In the genomic region with DNA sequence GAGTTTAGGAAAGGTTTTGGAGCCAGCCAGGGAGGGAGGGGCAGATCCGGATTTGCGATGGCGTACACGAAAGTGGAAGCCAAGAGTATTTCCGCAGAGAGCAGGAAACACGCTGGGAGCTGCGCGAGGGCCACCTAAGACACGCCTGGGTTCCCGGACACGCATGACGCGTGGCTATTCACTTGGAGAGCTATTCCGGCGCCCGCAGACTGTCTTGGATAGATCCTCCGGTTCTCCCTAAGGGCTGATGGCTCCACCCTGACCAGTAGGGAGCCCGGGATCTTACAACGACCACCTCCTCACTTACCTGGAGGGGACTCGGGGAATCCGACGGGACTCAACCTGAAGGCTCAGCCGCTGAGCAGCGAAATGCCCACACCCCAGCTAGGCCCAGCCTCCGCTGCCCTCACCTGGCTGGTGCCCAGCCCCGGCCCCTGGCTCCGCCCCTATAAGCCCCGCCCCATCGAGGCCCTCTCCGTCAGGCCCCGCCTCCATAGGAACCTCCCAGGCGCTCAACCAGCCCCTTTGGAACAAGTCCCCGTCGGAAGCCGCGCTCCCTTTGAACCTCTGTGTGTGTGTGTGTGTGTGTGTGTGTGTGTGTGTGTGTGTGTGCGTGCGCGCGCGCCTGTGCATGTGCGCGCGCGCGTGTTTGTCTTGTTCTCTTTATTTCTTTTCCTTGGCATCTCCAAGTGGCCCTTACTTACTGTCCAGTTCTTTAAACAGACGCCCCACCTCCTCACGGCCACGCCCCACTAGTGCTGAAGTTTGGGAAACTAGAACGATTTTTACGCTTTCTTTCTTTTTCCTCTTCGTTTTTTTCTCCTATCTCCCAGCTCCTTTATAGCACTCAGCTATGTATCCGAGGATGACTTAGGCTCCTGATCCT, we compare ENCODE assay signal across 8 mouse cellular contexts. TPM values are rescaled to one million over a fixed set of nuclear protein-coding genes. Genes with fewer than 3 reads are reported as not detected.
DNase-seq lines count a peak whose midpoint lies in the region; ATAC-seq and TF ChIP-seq lines count a peak whose summit lies in the region.

No protein-coding gene starts in this region.

- H3K4me2 ChIP-seq in embryonic facial prominence, embryonic 14.5 days (ENCODE audit: low read depth, low read length), result peak overlapping the region; percentile 81
- H3K4me2 ChIP-seq in heart, embryonic 11.5 days, result peak overlapping the region; percentile 82
- peak overlapping the region; percentile 82 for H3K4me2 ChIP-seq in kidney, embryonic 15.5 days
- H3K4me2 ChIP-seq in liver, embryonic 11.5 days, result peak overlapping the region; percentile 89
- peak overlapping the region; percentile 83 for H3K4me2 ChIP-seq in myocyte (ENCODE audit: low read depth)

- TF ChIP-seq POLR2A in bone marrow, adult 2 months (IDR thresholded peaks at IDR 0.05; ENCODE audit: borderline replicate concordance, control insufficient read depth, low read depth, low read length), result peak; percentile 29; the same call in 1 of the 2 replicates
- TF ChIP-seq POLR2A in myocyte (IDR thresholded peaks at IDR 0.05; ENCODE audit: insufficient read length, low read depth), result peak; percentile 56

- no peak for TF ChIP-seq CTCF in bone marrow, adult 2 months (IDR thresholded peaks at IDR 0.05; ENCODE audit: control insufficient read depth, insufficient read depth, low read length)

- peak; percentile 92 for DNase-seq in A20 (ENCODE audit: low read depth, low spot score)
- peak; percentile 89 for DNase-seq in embryonic facial prominence, embryonic 14.5 days (ENCODE audit: low spot score)
- peak; percentile 78 for DNase-seq in liver, embryonic 11.5 days (ENCODE audit: low spot score)
- peak; percentile 82 to 88 for DNase-seq in spleen, postnatal 4 days (ENCODE audit: low spot score in 2 of 2)

- peak overlapping the region; percentile 86 for H3K27ac ChIP-seq in bone marrow, adult 2 months (ENCODE audit: control insufficient read depth, insufficient read depth, low read depth, low read length, poor library complexity)
- H3K27ac ChIP-seq in embryonic facial prominence, embryonic 14.5 days (replicated peaks; ENCODE audit: low read depth, low read length), result no peak overlapping the region
- H3K27ac ChIP-seq in heart, embryonic 11.5 days (ENCODE audit: low read depth, low read length), result no peak overlapping the region
- peak overlapping the region; percentile 24; the same call in 1 of the 2 replicates for H3K27ac ChIP-seq in kidney, embryonic 15.5 days
- H3K27ac ChIP-seq in liver, embryonic 11.5 days (ENCODE audit: low read depth, low read length), result no peak overlapping the region

- H3K36me3 ChIP-seq in embryonic facial prominence, embryonic 14.5 days (ENCODE audit: control insufficient read depth, insufficient read depth, low read length), result no peaks in the 10 kb centered on the region
- no peaks in the 10 kb centered on the region for H3K36me3 ChIP-seq in heart, embryonic 11.5 days (ENCODE audit: control insufficient read depth, insufficient read depth, low read length)
- H3K36me3 ChIP-seq in kidney, embryonic 15.5 days, result no peaks in the 10 kb centered on the region
- H3K36me3 ChIP-seq in liver, embryonic 11.5 days (ENCODE audit: control insufficient read depth, insufficient read depth, low read length), result no peaks in the 10 kb centered on the region
- H3K36me3 ChIP-seq in myocyte (ENCODE audit: control insufficient read depth, insufficient read depth), result no peaks in the 10 kb centered on the region

- H3K9me3 ChIP-seq in embryonic facial prominence, embryonic 14.5 days (ENCODE audit: control insufficient read depth, low read length), result no peaks in the 10 kb centered on the region
- no peaks in the 10 kb centered on the region for H3K9me3 ChIP-seq in heart, embryonic 11.5 days (replicated peaks; ENCODE audit: control insufficient read depth, low read length)
- no peaks in the 10 kb centered on the region for H3K9me3 ChIP-seq in kidney, embryonic 15.5 days (replicated peaks)
- H3K9me3 ChIP-seq in liver, embryonic 11.5 days (ENCODE audit: control insufficient read depth, low read length), result no peaks in the 10 kb centered on the region

- H3K79me2 ChIP-seq in myocyte (ENCODE audit: control insufficient read depth, insufficient read depth), result no peaks in the 10 kb centered on the region

- peaks cover 7% of the 10 kb centered on the region for H3K4me1 ChIP-seq in bone marrow, adult 2 months (ENCODE audit: control insufficient read depth, insufficient read depth, low read length)
- H3K4me1 ChIP-seq in embryonic facial prominence, embryonic 14.5 days (ENCODE audit: control insufficient read depth, insufficient read depth, low read length), result peaks cover 13% of the 10 kb centered on the region; the same call in 1 of the 2 replicates
- H3K4me1 ChIP-seq in heart, embryonic 11.5 days (ENCODE audit: control insufficient read depth, insufficient read depth, low read length), result peaks cover 12% of the 10 kb centered on the region
- peaks cover 24% of the 10 kb centered on the region for H3K4me1 ChIP-seq in kidney, embryonic 15.5 days
- peaks cover 10% of the 10 kb centered on the region for H3K4me1 ChIP-seq in liver, embryonic 11.5 days (replicated peaks; ENCODE audit: control insufficient read depth, insufficient read depth, low read length)

- peak overlapping the region; percentile 16 for H3ac ChIP-seq in myocyte (ENCODE audit: control insufficient read depth, insufficient read length)

- peak overlapping the region; percentile 71 for H3K4me3 ChIP-seq in bone marrow, adult 2 months (replicated peaks; ENCODE audit: control insufficient read depth, low read depth, low read length)
- H3K4me3 ChIP-seq in embryonic facial prominence, embryonic 14.5 days (ENCODE audit: low read depth, low read length), result peak overlapping the region; percentile 59
- peak overlapping the region; percentile 56 for H3K4me3 ChIP-seq in heart, embryonic 11.5 days (ENCODE audit: low read depth, low read length)
- H3K4me3 ChIP-seq in kidney, embryonic 15.5 days (replicated peaks), result peak overlapping the region; percentile 57
- peak overlapping the region; percentile 51 for H3K4me3 ChIP-seq in liver, embryonic 11.5 days (ENCODE audit: low read depth, low read length)
- peak overlapping the region; percentile 54 for H3K4me3 ChIP-seq in myocyte

- H3K9ac ChIP-seq in embryonic facial prominence, embryonic 14.5 days (ENCODE audit: low read depth, low read length), result peak overlapping the region; percentile 65
- peak overlapping the region; percentile 52; the same call in 1 of the 2 replicates for H3K9ac ChIP-seq in heart, embryonic 11.5 days (ENCODE audit: low read depth, low read length)
- H3K9ac ChIP-seq in kidney, embryonic 15.5 days, result peak overlapping the region; percentile 42
- H3K9ac ChIP-seq in liver, embryonic 11.5 days (ENCODE audit: low read depth, low read length), result peak overlapping the region; percentile 34; the same call in 1 of the 2 replicates

- ATAC-seq in embryonic facial prominence, embryonic 14.5 days (ENCODE audit: low read depth), result peak; percentile 87
- peak; percentile 80 for ATAC-seq in heart, embryonic 11.5 days (replicated peaks; ENCODE audit: insufficient number of reproducible peaks, low FRiP score, low TSS enrichment)
- ATAC-seq in kidney, embryonic 15.5 days (replicated peaks; ENCODE audit: low FRiP score), result peak; percentile 89
- ATAC-seq in liver, embryonic 11.5 days (replicated peaks; ENCODE audit: low FRiP score), result peak; percentile 79

- H3K27me3 ChIP-seq in embryonic facial prominence, embryonic 14.5 days (replicated peaks; ENCODE audit: control insufficient read depth, insufficient read depth, low read length), result peaks cover 10% of the 10 kb centered on the region
- H3K27me3 ChIP-seq in heart, embryonic 11.5 days (ENCODE audit: control insufficient read depth, insufficient read depth, low read length), result peaks cover 31% of the 10 kb centered on the region
- peaks cover 20% of the 10 kb centered on the region; the same call in 1 of the 2 replicates for H3K27me3 ChIP-seq in kidney, embryonic 15.5 days
- peaks cover 23% of the 10 kb centered on the region for H3K27me3 ChIP-seq in liver, embryonic 11.5 days (replicated peaks; ENCODE audit: control insufficient read depth, insufficient read depth, low read length)
- H3K27me3 ChIP-seq in myocyte (ENCODE audit: control insufficient read depth, insufficient read depth, insufficient read length), result peaks cover 24% of the 10 kb centered on the region

- under 1% methylated on average over 53 of the region's 53 CpGs for WGBS in bone marrow, adult 2 months
- WGBS in embryonic facial prominence, embryonic 14.5 days, result 1% methylated on average over 38 of the region's 53 CpGs
- WGBS in heart, embryonic 11.5 days (ENCODE audit: insufficient replicate concordance), result under 1% methylated on average over 53 of the region's 53 CpGs
- WGBS in kidney, embryonic 15.5 days, result under 1% methylated on average over 51 of the region's 53 CpGs
- WGBS in liver, embryonic 11.5 days, result 1% methylated on average over 53 of the region's 53 CpGs

RNA-seq across cellular contexts. Expression of gene Vav1, which starts 3.5 kb away (rescaled TPM):
- 67.9 and 112 TPM in 2 replicates for polyA plus RNA-seq in bone marrow, adult 2 months (2011; ENCODE audit: insufficient read depth, insufficient read length, low replicate concordance, missing spikeins)
- polyA plus RNA-seq in embryonic facial prominence, embryonic 14.5 days (2014; fragmentation: Nextera tagmentation; extraction: Ambion mirVana), result 4.0 and 4.8 TPM in 2 replicates
- polyA plus RNA-seq in heart, embryonic 11.5 days (2014; fragmentation: Nextera tagmentation; extraction: Ambion mirVana), result 1.7 and 2.2 TPM in 2 replicates
- 1.7 and 1.8 TPM in 2 replicates for polyA plus RNA-seq in kidney, embryonic 15.5 days (2015; fragmentation: Nextera tagmentation; extraction: Ambion mirVana)
- polyA plus RNA-seq in liver, embryonic 11.5 days (2014; fragmentation: Nextera tagmentation; extraction: Ambion mirVana), result 18.7 and 20.6 TPM in 2 replicates
- polyA plus RNA-seq in myocyte (2012; fragmentation: generic; extraction: Trizol), result not detected

RNA-seq across cellular contexts. Expression of gene Trip10, which starts 26.1 kb away (rescaled TPM):
- polyA plus RNA-seq in bone marrow, adult 2 months (2011; ENCODE audit: insufficient read depth, insufficient read length, low replicate concordance, missing spikeins), result 7.0 and 15.4 TPM in 2 replicates
- 32.3 and 36.0 TPM in 2 replicates for polyA plus RNA-seq in embryonic facial prominence, embryonic 14.5 days (2014; fragmentation: Nextera tagmentation; extraction: Ambion mirVana)
- polyA plus RNA-seq in heart, embryonic 11.5 days (2014; fragmentation: Nextera tagmentation; extraction: Ambion mirVana), result 35.1 and 36.9 TPM in 2 replicates
- polyA plus RNA-seq in kidney, embryonic 15.5 days (2015; fragmentation: Nextera tagmentation; extraction: Ambion mirVana), result 44.5 and 47.5 TPM in 2 replicates
- 25.5 and 25.9 TPM in 2 replicates for polyA plus RNA-seq in liver, embryonic 11.5 days (2014; fragmentation: Nextera tagmentation; extraction: Ambion mirVana)
- polyA plus RNA-seq in myocyte (2012; fragmentation: generic; extraction: Trizol), result 39.2 TPM

RNA-seq across cellular contexts. Expression of gene Gpr108, which starts 27.1 kb away (rescaled TPM):
- polyA plus RNA-seq in bone marrow, adult 2 months (2011; ENCODE audit: insufficient read depth, insufficient read length, low replicate concordance, missing spikeins), result 15.7 and 37.5 TPM in 2 replicates
- 36.9 and 37.1 TPM in 2 replicates for polyA plus RNA-seq in embryonic facial prominence, embryonic 14.5 days (2014; fragmentation: Nextera tagmentation; extraction: Ambion mirVana)
- polyA plus RNA-seq in heart, embryonic 11.5 days (2014; fragmentation: Nextera tagmentation; extraction: Ambion mirVana), result 24.0 and 24.7 TPM in 2 replicates
- polyA plus RNA-seq in kidney, embryonic 15.5 days (2015; fragmentation: Nextera tagmentation; extraction: Ambion mirVana), result 35.6 and 39.5 TPM in 2 replicates
- 26.5 and 30.7 TPM in 2 replicates for polyA plus RNA-seq in liver, embryonic 11.5 days (2014; fragmentation: Nextera tagmentation; extraction: Ambion mirVana)
- 53.9 TPM for polyA plus RNA-seq in myocyte (2012; fragmentation: generic; extraction: Trizol)

RNA-seq across cellular contexts. Expression of gene C3, which starts 47.4 kb away (rescaled TPM):
- polyA plus RNA-seq in bone marrow, adult 2 months (2011; ENCODE audit: insufficient read depth, insufficient read length, low replicate concordance, missing spikeins), result 68.1 and 221 TPM in 2 replicates
- 2.0 and 4.6 TPM in 2 replicates for polyA plus RNA-seq in embryonic facial prominence, embryonic 14.5 days (2014; fragmentation: Nextera tagmentation; extraction: Ambion mirVana)
- 1.3 and 1.6 TPM in 2 replicates for polyA plus RNA-seq in heart, embryonic 11.5 days (2014; fragmentation: Nextera tagmentation; extraction: Ambion mirVana)
- 2.3 and 5.4 TPM in 2 replicates for polyA plus RNA-seq in kidney, embryonic 15.5 days (2015; fragmentation: Nextera tagmentation; extraction: Ambion mirVana)
- polyA plus RNA-seq in liver, embryonic 11.5 days (2014; fragmentation: Nextera tagmentation; extraction: Ambion mirVana), result 71.7 and 82.8 TPM in 2 replicates
- polyA plus RNA-seq in myocyte (2012; fragmentation: generic; extraction: Trizol), result 0.12 TPM

Comparison
In these comparisons a context has a peak if more than half of its experiments do, and no peak if none do; other contexts are left out.
1. H3K27ac ChIP-seq: peak in bone marrow, adult 2 months (single experiment) and kidney, embryonic 15.5 days (single experiment); none in embryonic facial prominence, embryonic 14.5 days (single experiment), heart, embryonic 11.5 days (single experiment) and liver, embryonic 11.5 days (single experiment).
2. Peak in every context shown above with its lines, with median percentiles within 50 percentile points of each other: DNase-seq, H3K4me3 ChIP-seq, ATAC-seq, H3K4me2 ChIP-seq and H3K9ac ChIP-seq.